Mouse (Mus musculus): ENCODE results near the gene Cfap77.

GRCm38 (mm10) chr2:28911331-28912038 lies 143.4 kb downstream of the Cfap77 start:
- TF ChIP-seq CTCF (IDR thresholded peaks at IDR 0.05; ENCODE audit: low read depth, low read length) (no peak), TAL1 (conservative IDR thresholded peaks at IDR 0.05; ENCODE audit: low read depth, low read length) (no peak), POLR2AphosphoS5 (IDR thresholded peaks at IDR 0.05; ENCODE audit: insufficient replicate concordance, low read depth, low read length) (no peak)
